Mouse (Mus musculus) gonadal fat pad, adult 2 months (tissue): ENCODE results near the gene Map3k7. TPM values are rescaled to one million over a fixed set of nuclear protein-coding genes. Genes with fewer than 3 reads are reported as not detected.

Experiments used
- DNase-seq: peaks from one replicate; pipeline ENCODE4 v3.0.0-alpha.2; 2012; ENCODE audit warnings: low read depth
- polyA plus RNA-seq: library from polyadenylated mRNA; depleted of rRNA; stranded (reverse); fragments of >200 nt; gene quantifications from 2 replicates; pipeline ENCODE4 v1.2.3, GENCODE M21; 2012

Gene Map3k7
- polyA plus RNA-seq, 1 experiment = 35.8 TPM

GRCm38 (mm10) chr4:32060686-32061085 lies 96.8 kb downstream of the Map3k7 start:
- no peak for DNase-seq

- DNase-seq = no peak
These were observed 98.6 kb downstream of the Map3k7 start for GRCm38 (mm10) chr4:32062381-32063059.

DNA sequence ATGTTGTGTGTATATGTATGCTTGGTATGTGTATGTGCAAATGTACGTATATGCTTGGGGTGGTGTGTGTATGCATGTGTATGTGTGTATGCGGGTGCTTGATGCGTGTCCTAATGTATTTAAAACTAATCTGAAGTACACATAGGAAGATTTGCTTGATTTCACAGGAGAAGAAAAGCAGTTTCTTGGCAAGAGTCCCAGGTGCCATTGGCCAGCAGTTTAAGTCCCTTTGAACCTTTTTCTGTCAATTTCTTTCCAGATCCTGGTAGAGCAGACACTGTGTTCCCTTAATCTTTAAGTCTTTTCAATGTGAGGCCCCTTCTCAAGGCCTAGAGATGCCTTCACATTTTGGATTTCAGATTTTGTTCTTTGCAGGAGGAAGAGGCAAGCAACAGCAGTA lies 99.4 kb downstream of the Map3k7 start:
- no peak for DNase-seq
